Mouse (Mus musculus): Measurements from ENCODE around the gene 1700020D05Rik. TPM values are rescaled to one million over a fixed set of nuclear protein-coding genes. Genes with fewer than 3 reads are reported as not detected.
"Not testable (repeated sequence)": the region's sequence is repeated elsewhere in the genome, so short reads cannot be mapped to it uniquely, and the experiment has no call there.

Gene 1700020D05Rik
- total RNA-seq, 2 experiments from 2014 or later = 6.2 to 9.1 TPM

- DNase-seq (ENCODE audit: low spot score in 2 of 2) = no peak
- H3K27ac ChIP-seq = 0 out of 2 replicates have a peak overlapping the region, but pooled peaks have one; percentile 12
- no peak for TF ChIP-seq CTCF (conservative IDR thresholded peaks at IDR 0.05)
- no peak overlapping the region for H3K4me3 ChIP-seq
Measured at GRCm38 (mm10) chr19:5513005-5513349, 9.4 kb upstream of the 1700020D05Rik start.

- H3K27ac ChIP-seq = peak overlapping the region; percentile 12
Measured at GRCm38 (mm10) chr19:5512091-5513004, 8.8 kb upstream of the 1700020D05Rik start.

GRCm38 (mm10) chr19:5511074-5511632 lies 7.6 kb upstream of the 1700020D05Rik start:
- no peak for TF ChIP-seq CTCF (conservative IDR thresholded peaks at IDR 0.05)
- DNase-seq (ENCODE audit: low spot score in 2 of 2) = no peak
- H3K27ac ChIP-seq = peak overlapping the region; percentile 92

More at GRCm38 (mm10) chr19:5512091-5513004, 8.8 kb upstream of the 1700020D05Rik start:
- no peak for TF ChIP-seq CTCF (conservative IDR thresholded peaks at IDR 0.05)
- DNase-seq (ENCODE audit: low spot score in 2 of 2) = no peak
- H3K4me3 ChIP-seq = no peak overlapping the region

GRCm38 (mm10) chr19:5510031-5511026 lies 6.7 kb upstream of the 1700020D05Rik start, which contains the start of gene Snx32:
TSS of gene Snx32 (minus strand) at chr19:5510538.
- Histone ChIP-seq H3K4me3 (peak within 1 kb of the TSS; percentile 77), H3K27ac (peak within 1 kb of the TSS; percentile 94)
- peak; percentile 98 to 99 for DNase-seq (ENCODE audit: low spot score in 2 of 2)
- TF ChIP-seq CTCF (conservative IDR thresholded peaks at IDR 0.05) = peak; percentile 56; the same call in 1 of the 2 replicates

More at GRCm38 (mm10) chr19:5511074-5511632, 7.6 kb upstream of the 1700020D05Rik start:
- peak overlapping the region; percentile 77 for H3K4me3 ChIP-seq

- no peak for DNase-seq (ENCODE audit: low spot score in 2 of 2)
- Histone ChIP-seq H3K27ac (no peak overlapping the region), H3K4me3 (no peak overlapping the region)
- no peak for TF ChIP-seq CTCF (conservative IDR thresholded peaks at IDR 0.05)
Measured at GRCm38 (mm10) chr19:5500330-5500875, 3.2 kb downstream of the 1700020D05Rik start.

- Histone ChIP-seq H3K4me3 (no peak overlapping the region), H3K27ac (no peak overlapping the region)
- no peak for DNase-seq (ENCODE audit: low spot score in 2 of 2)
- no peak for TF ChIP-seq CTCF (conservative IDR thresholded peaks at IDR 0.05)
Measured at GRCm38 (mm10) chr19:5496052-5496370, 7.6 kb downstream of the 1700020D05Rik start.

- no peak for DNase-seq (ENCODE audit: low spot score in 2 of 2)
- no peak overlapping the region for H3K4me3 ChIP-seq
Measured at GRCm38 (mm10) chr19:5495353-5496051, 8.1 kb downstream of the 1700020D05Rik start.

GRCm38 (mm10) chr19:5494314-5494713 lies 9.3 kb downstream of the 1700020D05Rik start:
- no peak overlapping the region for H3K4me3 ChIP-seq
- no peak for TF ChIP-seq CTCF (conservative IDR thresholded peaks at IDR 0.05)
- H3K27ac ChIP-seq = no peak overlapping the region
- no peak for DNase-seq (ENCODE audit: low spot score in 2 of 2)

More at GRCm38 (mm10) chr19:5495353-5496051, 8.1 kb downstream of the 1700020D05Rik start:
- TF ChIP-seq CTCF (conservative IDR thresholded peaks at IDR 0.05) = no peak
- no peak overlapping the region for H3K27ac ChIP-seq

GRCm38 (mm10) chr19:5493301-5493721 lies 10.3 kb downstream of the 1700020D05Rik start:
- peak; percentile 22 for TF ChIP-seq CTCF (conservative IDR thresholded peaks at IDR 0.05)
- not testable (repeated sequence) for DNase-seq (ENCODE audit: low spot score in 2 of 2); H3K27ac ChIP-seq; H3K4me3 ChIP-seq

GRCm38 (mm10) chr19:5492641-5493040 lies 10.9 kb downstream of the 1700020D05Rik start:
- DNase-seq (ENCODE audit: low spot score in 2 of 2) = no peak
- Histone ChIP-seq H3K27ac (no peak overlapping the region), H3K4me3 (no peak overlapping the region)
- no peak for TF ChIP-seq CTCF (conservative IDR thresholded peaks at IDR 0.05)

GRCm38 (mm10) chr19:5490898-5491708 lies 12.5 kb downstream of the 1700020D05Rik start:
- peak; percentile 79 to 84 for DNase-seq (ENCODE audit: low spot score in 2 of 2)
- TF ChIP-seq CTCF (conservative IDR thresholded peaks at IDR 0.05) = no peak
- H3K27ac ChIP-seq = peak overlapping the region; percentile 95
- H3K4me3 ChIP-seq = peak overlapping the region; percentile 100

All from layer of hippocampus, adult 2 months (tissue).